Mouse (Mus musculus): ENCODE data around the gene Gon7. TPM values are rescaled to one million over a fixed set of nuclear protein-coding genes. Genes with fewer than 3 reads are reported as not detected.

Gene Gon7
- polyA plus RNA-seq, 1 experiment from 2014 or later: 20.7 TPM

DNA sequence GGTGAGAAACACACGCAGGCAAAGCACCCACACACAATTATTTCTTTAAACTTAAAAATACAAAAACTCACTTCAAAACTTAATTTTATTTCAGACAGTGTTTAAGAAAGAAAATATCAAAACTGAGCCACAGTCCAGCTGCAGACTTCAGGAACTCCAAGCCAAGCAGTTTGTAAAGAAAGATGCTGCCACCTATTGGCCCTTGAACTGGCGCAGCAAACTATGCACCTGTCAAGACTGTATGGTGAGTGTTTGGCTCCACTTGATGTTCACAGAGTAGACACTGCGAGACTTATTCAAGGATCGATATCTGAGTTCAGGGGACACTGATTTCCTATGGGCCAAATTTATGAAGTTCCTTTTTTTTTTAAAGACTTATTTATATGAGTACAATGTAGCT, 11.4 kb upstream of the Gon7 start:
- H3K27ac ChIP-seq (replicated peaks): no peak overlapping the region
- no peaks in the 10 kb centered on the region for H3K4me1 ChIP-seq
- peaks cover 94% of the 10 kb centered on the region for H3K36me3 ChIP-seq
- H3K4me2 ChIP-seq: no peak overlapping the region
- no peak for ATAC-seq (ENCODE audit: extremely low read depth, insufficient number of reproducible peaks, low FRiP score, low TSS enrichment)
- H3K27me3 ChIP-seq (replicated peaks): no peaks in the 10 kb centered on the region
- no peak overlapping the region for H3K4me3 ChIP-seq
- H3K9me3 ChIP-seq: no peaks in the 10 kb centered on the region
- H3K9ac ChIP-seq: no peak overlapping the region
- WGBS: 92% methylated on average over 4 of the region's 4 CpGs

DNA sequence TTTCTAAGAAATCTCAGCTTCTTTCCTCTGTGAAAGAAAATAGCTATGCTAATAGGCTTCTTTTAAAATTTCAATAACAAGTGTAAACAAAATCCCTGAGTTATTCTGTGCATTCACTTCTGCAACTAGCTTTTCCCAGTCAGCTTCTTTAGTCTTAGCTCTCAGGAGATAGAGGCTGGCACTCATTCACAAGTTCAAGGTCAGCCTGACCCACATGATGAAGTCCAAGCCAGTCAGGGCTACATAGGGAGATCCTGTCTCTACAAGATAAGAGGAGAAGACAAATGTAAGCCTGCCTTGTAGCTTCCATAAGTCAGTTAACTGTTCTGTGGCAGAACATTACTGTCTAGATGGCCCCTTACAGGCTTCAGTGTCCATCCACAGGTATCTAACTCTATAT, 6.1 kb upstream of the Gon7 start:
- Histone ChIP-seq H3K4me3 (no peak overlapping the region), H3K27ac (replicated peaks) (no peak overlapping the region), H3K4me2 (no peak overlapping the region), H3K36me3 (peaks cover 55% of the 10 kb centered on the region), H3K9ac (peak overlapping the region; percentile 28; the same call in 1 of the 2 replicates), H3K9me3 (no peaks in the 10 kb centered on the region), H3K4me1 (peaks cover 19% of the 10 kb centered on the region), H3K27me3 (replicated peaks) (no peaks in the 10 kb centered on the region)
- no peak for ATAC-seq (ENCODE audit: extremely low read depth, insufficient number of reproducible peaks, low FRiP score, low TSS enrichment)

DNA sequence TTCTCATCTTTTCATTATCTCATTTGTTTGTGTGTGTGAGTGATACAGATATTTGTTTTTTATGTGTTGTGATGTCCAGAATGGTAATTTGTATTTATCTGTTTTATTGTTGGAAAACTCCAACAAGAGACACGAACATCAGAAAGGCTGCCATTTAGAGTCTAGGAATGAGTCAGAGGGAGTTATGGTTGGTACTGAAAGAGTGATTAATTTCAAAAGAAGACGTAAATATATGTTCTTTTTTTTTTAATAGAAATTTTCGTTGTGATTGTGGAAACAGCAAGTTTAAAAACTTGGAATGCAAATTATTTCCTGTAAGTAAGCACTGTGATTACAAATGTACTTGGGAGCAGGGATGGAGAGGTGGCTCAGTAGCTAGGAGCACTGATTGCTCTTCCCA, 4.1 kb upstream of the Gon7 start:
- no peak overlapping the region for H3K27ac ChIP-seq (replicated peaks)
- no peak overlapping the region for H3K9ac ChIP-seq
- no peaks in the 10 kb centered on the region for H3K9me3 ChIP-seq
- no peak overlapping the region for H3K4me2 ChIP-seq
- H3K4me3 ChIP-seq: no peak overlapping the region
- H3K36me3 ChIP-seq: peaks cover 36% of the 10 kb centered on the region
- H3K4me1 ChIP-seq: peaks cover 24% of the 10 kb centered on the region
- no peak for ATAC-seq (ENCODE audit: extremely low read depth, insufficient number of reproducible peaks, low FRiP score, low TSS enrichment)
- WGBS: 89% methylated on average over 3 of the region's 3 CpGs
- H3K27me3 ChIP-seq (replicated peaks): no peaks in the 10 kb centered on the region

DNA sequence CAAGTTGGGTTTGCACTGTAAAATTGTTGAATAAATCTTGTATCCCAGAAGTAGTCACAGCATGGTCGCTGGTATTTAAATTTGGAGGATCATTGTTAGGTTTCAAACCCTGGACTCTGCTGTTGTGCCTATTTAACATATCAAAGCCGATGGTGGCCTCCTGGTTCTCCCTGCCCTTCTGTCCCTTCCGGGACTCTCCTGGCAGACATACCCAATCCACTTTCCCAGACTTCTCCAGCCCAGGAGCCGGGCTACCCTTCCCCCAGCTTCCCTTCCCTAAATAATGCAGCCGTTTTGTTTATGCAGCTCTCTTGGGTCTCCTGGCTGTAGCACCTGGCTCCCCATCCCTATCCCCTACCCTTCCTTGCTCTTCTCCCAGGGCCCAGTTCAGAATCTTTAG, 1.3 kb upstream of the Gon7 start:
- Histone ChIP-seq H3K36me3 (peaks cover 22% of the 10 kb centered on the region), H3K4me3 (peak overlapping the region; percentile 80), H3K27ac (replicated peaks) (peak overlapping the region; percentile 83), H3K27me3 (replicated peaks) (no peaks in the 10 kb centered on the region), H3K9me3 (no peaks in the 10 kb centered on the region), H3K4me2 (peak overlapping the region; percentile 96), H3K9ac (peak overlapping the region; percentile 95), H3K4me1 (peaks cover 43% of the 10 kb centered on the region)
- WGBS: 4% methylated on average over 5 of the region's 5 CpGs
- ATAC-seq (ENCODE audit: extremely low read depth, insufficient number of reproducible peaks, low FRiP score, low TSS enrichment): no peak

DNA sequence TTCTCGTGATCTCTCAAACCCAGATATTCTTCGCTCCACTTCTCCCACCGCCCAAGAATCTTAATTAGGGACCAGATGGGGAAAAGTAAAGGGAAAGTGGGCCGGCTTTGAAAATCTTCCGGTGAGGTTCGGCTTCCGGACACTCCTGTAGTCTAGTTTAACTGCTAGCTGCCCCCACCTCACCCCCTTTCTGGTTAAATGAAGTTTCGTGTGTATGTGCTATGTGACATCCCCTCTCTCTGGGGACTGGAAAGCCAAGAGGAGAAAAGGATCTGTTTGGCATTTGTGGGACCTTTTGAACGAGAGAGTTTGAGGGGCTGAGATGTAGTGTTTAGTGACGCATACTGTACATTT, 777 bp upstream of the Gon7 start, which contains the start of gene Gm20604:
Gene Gm20604 (minus strand): TSS at position 270 of the 354 bp plus-strand sequence.
- H3K4me1 ChIP-seq: peaks cover 40% of the 10 kb centered on the region
- under 1% methylated on average over 10 of the region's 10 CpGs for whole genome bisulfite sequencing
- peak within 1 kb of the TSS; percentile 80 for H3K4me3 ChIP-seq

DNA sequence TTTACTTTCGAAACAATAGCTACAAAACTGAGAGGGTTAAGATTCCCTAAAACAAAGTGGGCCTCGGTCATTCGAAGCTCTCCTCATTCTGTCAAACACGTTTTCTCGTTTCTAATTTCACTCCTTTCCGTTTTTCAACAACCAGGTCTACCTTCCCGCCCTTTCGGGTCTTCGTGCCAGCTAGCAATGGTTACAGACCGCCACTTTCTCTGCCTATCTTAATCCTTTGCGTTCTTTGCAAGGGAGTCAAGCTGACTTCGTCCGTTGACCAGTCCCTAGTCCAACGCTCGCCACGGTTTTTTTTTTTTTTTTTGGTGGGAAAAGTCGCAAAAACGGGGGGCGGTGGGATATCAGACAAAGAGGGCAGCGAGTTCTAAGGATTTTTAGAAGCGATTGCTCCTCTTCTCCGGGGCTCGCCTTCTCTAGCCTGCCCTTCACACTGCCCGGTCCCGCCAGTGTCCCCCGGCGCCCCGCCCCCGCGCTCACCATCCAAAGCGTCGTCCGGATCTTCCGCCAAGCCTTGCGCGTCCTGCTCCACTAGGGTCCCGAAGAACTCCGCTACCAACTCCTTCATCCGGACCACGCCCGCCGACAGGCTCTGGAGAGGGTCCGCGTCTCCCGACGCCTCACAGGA, 431 bp downstream of the Gon7 start:
- Histone ChIP-seq H3K36me3 (peaks cover 15% of the 10 kb centered on the region), H3K4me2 (peak overlapping the region; percentile 96), H3K4me3 (peak overlapping the region; percentile 80), H3K27ac (replicated peaks) (peak overlapping the region; percentile 92), H3K9ac (peak overlapping the region; percentile 95), H3K4me1 (peaks cover 40% of the 10 kb centered on the region), H3K27me3 (replicated peaks) (no peaks in the 10 kb centered on the region), H3K9me3 (no peaks in the 10 kb centered on the region)
- ATAC-seq (ENCODE audit: extremely low read depth, insufficient number of reproducible peaks, low FRiP score, low TSS enrichment): peak; percentile 76
- under 1% methylated on average over 46 of the region's 46 CpGs for WGBS

More for the DNA sequence above, 777 bp upstream of the Gon7 start, which contains the start of gene Gm20604:
- Histone ChIP-seq H3K4me2 (peak within 1 kb of the TSS; percentile 96), H3K36me3 (peaks cover 18% of the 10 kb centered on the region), H3K27ac (replicated peaks) (peak within 1 kb of the TSS; percentile 92), H3K27me3 (replicated peaks) (no peaks in the 10 kb centered on the region), H3K9ac (peak within 1 kb of the TSS; percentile 95), H3K9me3 (no peaks in the 10 kb centered on the region)
- ATAC-seq (ENCODE audit: extremely low read depth, insufficient number of reproducible peaks, low FRiP score, low TSS enrichment): no peak

DNA sequence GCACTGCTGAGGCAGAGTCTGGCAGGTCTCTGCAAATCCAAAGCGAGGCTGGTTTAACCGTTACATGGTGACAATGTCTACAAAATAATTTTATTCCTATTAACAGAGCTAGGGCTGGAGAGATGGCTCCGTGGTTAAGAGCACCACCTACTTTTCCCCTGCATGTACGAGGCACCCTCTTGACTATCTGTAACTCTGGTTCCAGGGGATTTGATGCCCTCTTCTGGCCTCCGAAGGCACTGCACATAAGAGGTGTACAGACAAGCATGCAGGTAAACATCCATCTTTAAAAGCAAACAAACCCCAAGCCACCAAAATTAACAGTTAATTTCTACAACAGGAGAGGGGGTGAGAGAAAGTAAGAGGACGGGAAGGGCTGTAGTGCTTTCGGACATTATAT, 1.3 kb downstream of the Gon7 start:
- ATAC-seq (ENCODE audit: extremely low read depth, insufficient number of reproducible peaks, low FRiP score, low TSS enrichment): no peak
- Histone ChIP-seq H3K27me3 (replicated peaks) (no peaks in the 10 kb centered on the region), H3K27ac (replicated peaks) (no peak overlapping the region), H3K9me3 (no peaks in the 10 kb centered on the region), H3K9ac (peak overlapping the region; percentile 95), H3K4me1 (peaks cover 40% of the 10 kb centered on the region), H3K4me3 (peak overlapping the region; percentile 80), H3K4me2 (peak overlapping the region; percentile 96), H3K36me3 (peaks cover 14% of the 10 kb centered on the region; the same call in 1 of the 2 replicates)
- 77% methylated on average over 7 of the region's 7 CpGs for WGBS

DNA sequence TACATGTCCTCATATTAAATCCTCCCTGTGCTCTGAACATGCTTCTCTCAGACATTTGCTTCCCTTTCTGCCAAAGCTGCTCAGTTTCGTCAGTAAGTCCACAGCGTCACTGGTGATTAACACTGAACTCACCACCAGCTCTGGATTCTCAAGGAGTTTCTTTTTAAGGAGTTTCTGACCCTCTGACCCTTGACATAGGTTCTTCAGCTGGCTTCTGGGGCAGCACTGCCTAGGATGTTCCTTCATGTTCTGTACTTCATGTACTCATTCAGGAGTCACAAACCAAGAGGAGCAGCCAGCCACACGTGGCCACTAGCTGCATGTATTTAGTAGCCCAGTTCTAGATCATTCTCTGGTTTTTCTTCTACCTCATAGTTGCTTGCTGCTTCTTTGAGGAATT, 9.3 kb downstream of the Gon7 start:
- Histone ChIP-seq H3K27me3 (replicated peaks) (no peaks in the 10 kb centered on the region), H3K36me3 (peaks cover 30% of the 10 kb centered on the region), H3K27ac (replicated peaks) (no peak overlapping the region), H3K4me2 (no peak overlapping the region), H3K4me3 (no peak overlapping the region), H3K4me1 (peaks cover 14% of the 10 kb centered on the region), H3K9ac (no peak overlapping the region), H3K9me3 (no peaks in the 10 kb centered on the region)
- WGBS: 79% methylated on average over 3 of the region's 3 CpGs
- no peak for ATAC-seq (ENCODE audit: extremely low read depth, insufficient number of reproducible peaks, low FRiP score, low TSS enrichment)

DNA sequence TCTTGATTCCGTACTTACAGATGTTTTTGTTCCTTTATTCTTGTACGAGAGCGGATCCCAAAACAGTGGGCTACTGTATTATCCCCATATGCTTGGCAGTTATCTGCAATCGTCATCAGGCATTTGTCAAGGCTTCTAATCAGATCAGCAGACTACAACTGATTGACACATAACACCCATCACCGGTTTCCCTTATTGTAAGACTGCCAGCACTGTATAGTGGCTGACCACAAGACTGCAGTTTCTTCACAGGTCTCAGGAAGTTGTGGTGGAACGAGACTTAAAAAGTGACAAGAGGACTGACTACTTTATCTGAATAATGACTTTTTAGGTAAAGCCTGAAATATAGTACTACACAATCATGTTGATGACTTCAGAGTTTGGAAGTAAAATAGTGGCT, 12.8 kb downstream of the Gon7 start:
- H3K9me3 ChIP-seq: no peaks in the 10 kb centered on the region
- no peak for ATAC-seq (ENCODE audit: extremely low read depth, insufficient number of reproducible peaks, low FRiP score, low TSS enrichment)
- peak overlapping the region; percentile 92 for H3K4me2 ChIP-seq
- WGBS: 46% methylated on average over 6 of the region's 6 CpGs
- H3K27me3 ChIP-seq (replicated peaks): no peaks in the 10 kb centered on the region
- peak overlapping the region; percentile 93; the same call in 1 of the 2 replicates for H3K27ac ChIP-seq (replicated peaks)
- peaks cover 26% of the 10 kb centered on the region for H3K4me1 ChIP-seq
- peak overlapping the region; percentile 88 for H3K9ac ChIP-seq
- peaks cover 29% of the 10 kb centered on the region for H3K36me3 ChIP-seq
- H3K4me3 ChIP-seq: peak overlapping the region; percentile 71

DNA sequence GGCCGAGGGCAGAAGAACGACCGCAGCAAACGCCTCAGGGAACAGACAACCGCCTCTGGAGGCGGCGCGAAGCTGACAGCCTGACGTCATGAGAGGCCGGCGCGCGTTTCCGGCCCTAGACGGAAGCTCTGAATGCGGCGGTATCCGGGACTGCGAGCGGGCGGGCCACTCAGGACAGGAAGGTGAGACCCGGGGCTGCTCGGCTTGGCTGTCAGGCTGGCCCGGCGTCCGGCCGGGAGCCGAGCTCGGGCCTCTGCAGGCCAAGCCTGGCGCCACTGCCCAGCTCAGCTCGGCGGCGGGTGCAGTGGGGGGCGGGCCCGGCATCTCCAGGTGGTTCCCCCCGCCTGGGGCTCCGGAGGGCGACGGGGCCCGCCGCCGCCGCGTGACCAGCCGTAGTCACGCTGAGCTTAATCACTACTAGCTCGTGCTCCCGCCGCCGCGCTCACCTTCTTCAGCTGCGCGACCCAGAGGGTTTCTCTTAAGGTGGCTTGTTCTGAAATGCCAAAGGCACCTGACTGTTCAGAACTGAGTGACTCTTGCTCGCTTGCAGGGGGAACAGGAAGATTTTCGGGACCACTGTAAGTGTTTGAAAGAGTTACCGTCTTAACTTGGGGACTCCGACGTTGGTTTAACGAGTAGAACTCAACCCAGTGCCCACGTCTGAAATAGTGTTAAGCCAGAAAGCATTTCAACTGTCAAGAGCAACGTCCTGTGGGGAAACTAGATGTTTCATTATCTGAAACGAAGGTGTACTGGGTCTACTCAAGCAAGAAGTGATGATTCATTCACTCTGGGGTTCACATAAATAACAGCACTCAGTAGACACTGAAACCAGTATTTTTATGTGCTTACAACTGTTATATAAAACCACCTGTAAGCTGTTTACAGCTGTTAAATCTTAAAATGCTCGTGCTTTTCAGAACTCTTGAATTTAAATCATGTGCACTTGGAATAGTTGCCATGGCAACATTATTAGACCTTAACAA, 13.7 kb downstream of the Gon7 start, which contains the start of the genes Moap1 and Tmem251:
Gene Moap1 (minus strand): TSS at position 73 of the 986 bp plus-strand sequence.
Gene Tmem251 (plus strand): TSS at position 174 of the 986 bp plus-strand sequence.
- Histone ChIP-seq H3K4me3 (peak within 1 kb of the TSS; percentile 71), H3K27me3 (replicated peaks) (no peaks in the 10 kb centered on the region), H3K27ac (replicated peaks) (peak within 1 kb of the TSS; percentile 93), H3K4me2 (peak within 1 kb of the TSS; percentile 92), H3K4me1 (peaks cover 30% of the 10 kb centered on the region), H3K9ac (peak within 1 kb of the TSS; percentile 88), H3K9me3 (no peaks in the 10 kb centered on the region), H3K36me3 (peaks cover 24% of the 10 kb centered on the region)
- peak; percentile 95 for ATAC-seq (ENCODE audit: extremely low read depth, insufficient number of reproducible peaks, low FRiP score, low TSS enrichment)
- under 1% methylated on average over 62 of the region's 63 CpGs for WGBS

DNA sequence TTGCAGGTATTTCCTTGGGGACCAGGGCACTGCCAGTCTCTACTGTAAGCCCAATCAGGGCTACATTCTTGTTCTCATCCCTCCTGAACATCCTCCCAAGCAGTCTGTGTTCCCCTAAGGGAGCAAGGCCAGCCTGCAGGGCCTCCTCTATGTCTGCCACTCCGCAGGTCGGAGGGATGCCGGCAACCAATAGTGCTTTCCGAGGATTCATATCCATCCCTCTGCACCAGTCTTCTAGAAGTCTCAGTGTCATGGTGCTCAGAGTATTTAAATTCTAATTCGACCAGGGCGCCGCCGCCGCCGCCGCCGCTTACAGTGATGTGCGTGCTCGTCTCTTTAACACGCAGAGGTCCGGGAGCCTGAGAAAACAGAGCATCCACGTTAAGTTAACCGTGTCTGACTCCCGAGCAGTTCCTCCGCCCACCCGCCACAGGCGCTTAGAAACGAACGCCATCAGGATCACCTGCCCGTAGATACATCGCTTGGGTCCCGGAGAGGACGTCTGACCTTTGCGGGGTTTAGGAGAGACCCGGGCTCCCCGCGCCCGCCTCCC, 14.5 kb downstream of the Gon7 start:
- WGBS: under 1% methylated on average over 33 of the region's 33 CpGs
- H3K36me3 ChIP-seq: peaks cover 16% of the 10 kb centered on the region; the same call in 1 of the 2 replicates
- H3K9me3 ChIP-seq: no peaks in the 10 kb centered on the region
- H3K4me1 ChIP-seq: peaks cover 30% of the 10 kb centered on the region
- H3K4me3 ChIP-seq: peak overlapping the region; percentile 71
- no peaks in the 10 kb centered on the region for H3K27me3 ChIP-seq (replicated peaks)
- H3K9ac ChIP-seq: peak overlapping the region; percentile 88
- H3K27ac ChIP-seq (replicated peaks): peak overlapping the region; percentile 93
- ATAC-seq (ENCODE audit: extremely low read depth, insufficient number of reproducible peaks, low FRiP score, low TSS enrichment): no peak
- peak overlapping the region; percentile 92 for H3K4me2 ChIP-seq

Measured in heart, embryonic 13.5 days (tissue).